Mouse (Mus musculus) retina, postnatal 1 day (tissue): Measurements from ENCODE around the gene Mfsd14a.
"Not testable (repeated sequence)": the region's sequence is repeated elsewhere in the genome, so short reads cannot be mapped to it uniquely, and the experiment has no call there.

Experiments
- DNase-seq: peaks from one replicate; pipeline ENCODE4 v3.0.0-alpha.2; 2012

Gene Mfsd14a

DNA sequence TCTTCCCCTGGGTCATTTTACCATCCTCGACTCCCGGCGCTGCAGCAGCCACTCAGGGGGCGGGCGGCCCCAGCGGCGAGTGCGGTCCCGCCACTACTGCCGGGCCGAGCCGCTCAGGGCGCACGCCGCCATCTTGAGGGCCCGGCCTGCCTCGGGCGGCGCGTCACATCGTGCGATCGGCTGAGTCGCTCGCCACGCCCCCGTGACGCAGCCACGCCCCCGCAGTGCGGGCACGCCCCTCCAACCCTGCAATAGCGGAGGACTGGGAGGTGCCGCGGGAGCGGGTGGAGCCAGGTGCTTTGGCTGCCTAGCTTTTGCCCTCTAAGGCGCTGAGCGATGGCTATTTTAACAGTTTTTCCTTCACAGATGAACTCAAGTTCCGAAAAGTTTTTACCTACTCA lies at the start of gene Mfsd14a:
Gene Mfsd14a, minus strand, starts transcription at position 215 of the 401 bp plus-strand sequence.
- peak; percentile 96 for DNase-seq

DNA sequence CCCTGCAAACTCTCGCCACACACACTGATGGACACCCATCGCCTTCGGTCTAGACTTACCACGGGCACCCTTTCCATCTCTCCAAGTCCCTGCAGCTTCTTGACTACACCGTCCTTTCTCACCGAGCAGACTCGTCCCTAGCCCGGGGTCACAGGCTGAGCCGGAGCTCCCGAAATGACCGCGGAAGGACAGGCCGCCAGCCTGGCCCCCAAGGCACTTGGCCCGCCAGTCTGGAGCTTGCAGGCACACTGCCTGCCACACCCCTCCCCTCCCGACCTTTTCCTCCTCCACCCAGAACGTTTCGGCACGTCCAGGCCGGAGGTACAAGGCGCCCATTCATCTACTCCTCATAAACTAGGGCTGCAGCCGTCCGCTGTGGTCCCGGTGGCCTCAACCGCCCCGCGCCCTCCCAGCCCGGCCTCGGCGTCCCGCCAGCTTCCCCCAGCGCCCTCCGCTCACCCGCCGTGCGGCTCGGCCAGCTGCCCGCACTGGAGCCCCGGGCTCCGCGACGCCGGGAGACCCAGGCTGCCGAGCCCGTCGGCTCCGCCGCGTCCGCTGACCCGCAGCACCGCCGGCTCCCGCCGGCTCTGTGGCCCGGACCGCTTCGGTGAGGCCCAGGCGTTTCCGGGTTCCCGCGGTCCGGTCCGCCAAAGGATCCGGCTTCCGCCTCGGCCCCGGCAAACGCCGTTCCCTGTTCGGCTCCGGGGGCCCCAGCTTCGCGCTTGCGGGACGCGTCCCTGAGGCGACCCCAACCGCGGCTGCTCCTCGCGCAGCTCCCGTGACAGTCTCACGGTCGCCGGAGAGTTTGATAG lies 49.4 kb upstream of the Mfsd14a start:
- DNase-seq: peak; percentile 79

DNA sequence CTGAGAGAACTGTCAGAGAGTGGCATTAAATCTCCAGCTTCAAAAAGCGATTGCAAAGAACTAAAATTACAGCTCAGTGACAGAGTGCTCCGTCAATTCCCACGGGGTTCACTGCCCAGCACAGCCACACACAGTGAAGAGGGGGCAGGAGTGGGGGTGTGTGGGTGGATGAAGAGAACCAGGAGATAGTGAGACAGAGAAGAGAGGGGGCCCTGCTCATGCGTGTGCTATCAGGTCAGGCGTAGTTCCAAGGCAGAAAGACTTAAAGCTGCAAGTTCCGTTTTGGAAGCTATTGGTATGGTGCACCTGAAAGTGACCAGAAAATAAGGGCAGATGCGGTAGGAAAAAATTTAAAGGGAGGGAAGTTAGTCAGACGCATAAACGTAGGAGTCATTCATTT lies 48.5 kb upstream of the Mfsd14a start:
- no peak for DNase-seq

DNA sequence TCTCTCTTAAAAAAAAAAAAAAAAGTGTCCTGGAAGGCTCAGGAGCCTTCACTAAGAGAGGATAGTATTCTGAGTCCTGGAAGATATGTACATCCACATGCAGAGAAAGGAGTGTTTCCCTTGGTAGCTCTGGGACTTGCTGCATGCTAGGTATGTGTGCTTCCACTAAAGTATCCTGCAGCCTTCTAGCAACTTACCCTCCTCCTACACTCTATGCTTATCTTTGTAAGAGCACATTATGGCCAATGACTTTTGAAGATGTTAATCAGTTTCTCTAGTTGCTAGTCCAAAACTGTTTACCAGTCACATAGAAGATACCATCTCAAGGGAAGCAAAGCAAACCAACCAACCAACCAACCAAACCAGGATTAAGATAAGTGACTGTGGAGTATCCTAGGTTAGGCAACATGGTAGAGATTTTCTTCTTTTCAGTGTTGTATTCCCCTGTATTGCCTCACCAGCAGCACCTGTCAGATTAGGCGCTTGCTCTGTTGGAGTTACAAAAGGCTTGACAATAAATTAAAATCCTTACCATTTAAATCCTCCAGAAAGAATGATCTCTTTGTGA lies 43.2 kb upstream of the Mfsd14a start:
- no peak for DNase-seq

DNA sequence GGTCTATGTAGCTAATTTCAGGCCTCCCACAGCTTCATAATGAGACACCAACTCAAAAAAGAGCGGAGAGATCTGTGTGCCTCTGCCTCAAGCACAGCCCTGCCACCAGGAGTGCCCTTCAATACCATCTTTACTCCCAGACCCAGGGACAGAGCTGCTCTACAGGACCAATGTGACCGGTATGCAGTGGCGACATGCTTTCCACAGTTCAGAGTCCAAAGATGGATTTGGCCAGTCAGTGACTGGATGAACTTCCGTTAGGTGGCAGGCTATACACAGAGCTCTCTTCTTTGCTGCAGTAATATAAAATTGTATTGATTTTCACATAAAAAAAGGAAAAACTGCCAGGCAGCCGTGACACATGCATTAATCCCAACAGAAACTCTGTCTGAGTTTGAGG lies 41.4 kb upstream of the Mfsd14a start:
- DNase-seq: no peak

DNA sequence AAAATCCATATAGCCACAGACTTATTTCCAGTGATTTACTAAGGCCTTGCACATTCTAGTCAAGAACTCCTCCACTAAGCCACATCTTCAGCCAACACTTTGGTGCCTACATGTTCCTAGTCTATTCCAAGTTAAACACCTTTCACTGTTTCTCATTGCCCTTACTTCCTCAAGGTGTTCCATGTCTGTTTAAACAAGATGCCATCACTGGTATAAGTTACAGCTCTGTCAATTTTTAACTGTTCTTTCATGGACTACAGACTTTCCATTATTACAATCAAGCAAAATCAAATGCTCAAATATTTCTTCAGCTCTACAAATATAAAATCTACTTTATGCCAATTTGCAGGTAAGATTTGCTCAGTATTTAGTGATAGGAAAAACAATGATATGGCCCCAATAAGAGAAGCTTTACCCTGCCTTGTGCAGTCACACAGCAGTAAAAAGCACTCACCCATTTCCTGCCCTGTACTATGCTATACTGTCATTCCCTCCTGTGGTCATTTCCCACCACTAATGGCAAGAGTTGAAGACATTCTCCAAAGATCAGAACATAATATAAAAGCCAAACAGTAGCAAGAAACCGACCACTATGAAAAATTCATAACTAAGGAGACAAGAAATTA lies 40.3 kb upstream of the Mfsd14a start:
- DNase-seq: no peak

DNA sequence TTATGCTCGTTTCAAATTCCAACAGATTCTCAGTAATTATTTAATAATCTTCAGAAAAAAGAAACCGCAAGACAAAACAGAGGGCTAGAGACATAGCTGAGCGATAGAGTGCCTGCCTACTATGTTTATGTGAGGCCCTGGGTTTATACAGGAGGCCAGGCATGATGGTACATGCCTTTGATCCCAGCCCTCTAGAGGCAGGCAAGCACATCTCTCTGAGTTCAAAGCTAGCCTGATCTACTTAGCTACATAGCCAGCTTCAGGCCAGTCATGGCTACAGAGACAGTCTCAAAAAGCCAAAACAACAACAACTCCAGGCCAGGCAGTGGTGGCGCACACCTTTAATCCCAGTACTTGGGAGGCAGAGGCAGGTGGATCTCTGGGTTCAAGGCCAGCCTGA lies 39.1 kb upstream of the Mfsd14a start:
- no peak for DNase-seq

DNA sequence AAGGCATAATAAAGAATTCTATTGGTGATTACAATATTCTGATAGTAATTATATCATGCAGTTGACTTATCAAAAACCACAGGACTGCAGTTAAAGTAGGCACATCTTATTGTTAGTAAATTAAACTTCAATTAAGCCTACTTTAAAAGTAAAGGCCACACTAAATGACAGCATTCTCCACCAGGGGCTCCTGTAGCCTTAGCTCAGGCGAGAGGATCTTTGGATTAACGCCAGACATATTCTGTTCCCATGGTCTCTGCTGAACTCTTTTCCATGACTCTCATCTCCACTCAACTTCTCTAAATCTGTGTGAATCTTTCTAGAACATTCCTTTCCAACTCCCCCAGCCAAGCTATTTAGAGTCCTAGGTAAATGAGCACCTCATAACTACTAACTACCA lies 36.3 kb upstream of the Mfsd14a start:
- peak; percentile 35 for DNase-seq

DNA sequence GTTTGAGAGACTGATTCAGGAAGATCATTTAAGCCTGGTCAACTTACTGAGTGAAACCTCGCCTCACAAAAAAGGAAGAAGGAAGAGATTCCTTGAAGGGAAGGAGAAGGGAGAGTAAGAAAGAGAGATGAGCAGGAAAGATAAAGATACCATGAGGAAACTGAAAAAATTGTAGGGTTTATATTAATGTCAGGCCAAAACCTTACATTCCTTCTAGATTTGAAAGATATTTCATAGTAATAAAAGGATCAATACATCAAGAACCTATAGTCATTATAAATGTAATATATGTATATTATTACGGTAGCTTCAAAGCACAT lies 33.1 kb upstream of the Mfsd14a start:
- no peak for DNase-seq

DNA sequence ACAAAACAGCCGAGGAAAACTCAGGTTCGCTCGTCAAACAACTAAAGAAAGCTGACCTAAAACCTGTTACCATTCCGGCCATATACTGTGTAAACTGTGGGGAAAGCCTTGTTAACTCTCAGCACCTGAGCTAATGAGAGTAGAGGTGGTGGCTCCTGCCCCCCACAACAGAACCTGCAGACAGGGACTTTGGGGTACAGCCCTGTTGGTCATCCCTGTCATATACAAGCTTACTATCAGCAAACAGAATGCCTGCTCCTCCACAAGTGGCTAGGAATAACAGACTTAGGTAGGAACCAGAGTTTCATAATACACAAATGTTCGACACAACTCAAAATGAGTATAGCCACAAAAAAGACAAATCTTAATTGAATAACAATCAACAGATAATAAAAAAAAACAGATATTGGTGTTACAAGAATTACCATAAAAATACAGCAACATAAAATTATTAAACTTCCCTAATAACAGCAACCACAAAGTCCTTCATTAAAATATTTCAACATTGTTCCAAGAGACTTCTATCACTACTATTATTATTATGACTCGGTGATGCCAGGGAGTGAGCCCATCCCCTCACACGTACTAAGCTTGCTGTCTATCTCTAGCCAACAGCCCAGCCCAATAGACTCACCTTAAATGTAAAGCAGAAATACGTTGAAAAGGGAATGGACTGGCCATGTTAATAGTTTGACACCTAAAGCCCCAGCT lies 32.6 kb upstream of the Mfsd14a start:
- no peak for DNase-seq

DNA sequence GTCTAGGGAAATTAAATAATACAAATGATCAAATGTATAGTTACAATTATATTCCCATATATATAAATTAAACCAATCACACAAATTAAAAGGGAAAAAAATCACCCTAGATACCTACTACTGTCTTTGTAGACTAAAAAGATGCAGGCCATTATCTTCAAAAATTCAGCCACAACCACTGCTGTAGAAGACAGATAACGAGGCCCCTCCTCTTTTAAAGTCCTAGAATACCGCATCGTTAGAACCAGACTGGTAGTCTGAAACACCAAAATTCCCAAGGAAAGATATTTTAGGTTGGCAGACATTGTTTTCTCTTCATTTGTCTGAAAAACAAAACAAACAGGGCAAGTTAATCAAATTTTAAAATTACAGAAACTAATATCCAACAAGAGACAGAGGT lies 31.8 kb upstream of the Mfsd14a start:
- DNase-seq: no peak

DNA sequence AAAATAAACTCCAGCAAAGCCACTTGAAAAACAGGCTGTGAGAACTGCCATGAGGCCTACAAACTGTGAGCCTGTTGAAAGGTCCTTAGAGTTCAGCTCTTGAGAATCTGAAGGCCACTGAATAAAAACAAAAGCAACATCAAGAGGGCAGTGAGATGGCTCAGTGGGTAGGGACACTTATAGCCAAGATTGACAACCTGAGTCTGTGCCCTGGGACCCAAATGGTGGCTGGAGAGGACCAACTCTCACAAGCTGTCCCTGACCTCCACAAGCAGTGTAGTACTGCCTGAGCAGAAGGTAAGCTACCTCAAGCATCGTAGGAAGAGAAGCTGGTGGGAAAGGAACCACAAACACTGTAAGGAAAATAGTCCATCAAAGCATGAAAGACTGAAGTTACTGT lies 18.7 kb upstream of the Mfsd14a start, which contains the start of gene Gm43191:
Gene Gm43191, minus strand, starts transcription at position 101 of the 400 bp plus-strand sequence.
- DNase-seq: no peak

DNA sequence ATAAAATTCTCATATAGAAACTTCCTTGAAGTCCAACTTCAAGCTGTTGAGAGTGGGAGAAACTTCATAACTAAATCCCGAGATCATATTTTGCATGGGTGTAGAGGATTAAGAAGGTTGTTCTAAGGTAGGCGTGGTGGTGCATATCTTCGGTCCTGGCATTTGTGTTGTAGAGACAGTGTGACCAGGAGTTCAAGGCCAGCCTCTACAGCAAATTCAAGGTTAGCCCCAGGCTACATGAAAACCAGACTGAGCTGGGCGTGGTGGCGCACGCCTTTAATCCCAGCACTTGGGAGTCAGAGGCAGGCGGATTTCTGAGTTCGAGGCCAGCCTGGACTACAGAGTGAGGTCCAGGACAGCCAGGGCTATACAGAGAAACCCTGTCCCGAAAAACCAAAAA lies 1.8 kb upstream of the Mfsd14a start:
- not testable (repeated sequence) for DNase-seq

DNA sequence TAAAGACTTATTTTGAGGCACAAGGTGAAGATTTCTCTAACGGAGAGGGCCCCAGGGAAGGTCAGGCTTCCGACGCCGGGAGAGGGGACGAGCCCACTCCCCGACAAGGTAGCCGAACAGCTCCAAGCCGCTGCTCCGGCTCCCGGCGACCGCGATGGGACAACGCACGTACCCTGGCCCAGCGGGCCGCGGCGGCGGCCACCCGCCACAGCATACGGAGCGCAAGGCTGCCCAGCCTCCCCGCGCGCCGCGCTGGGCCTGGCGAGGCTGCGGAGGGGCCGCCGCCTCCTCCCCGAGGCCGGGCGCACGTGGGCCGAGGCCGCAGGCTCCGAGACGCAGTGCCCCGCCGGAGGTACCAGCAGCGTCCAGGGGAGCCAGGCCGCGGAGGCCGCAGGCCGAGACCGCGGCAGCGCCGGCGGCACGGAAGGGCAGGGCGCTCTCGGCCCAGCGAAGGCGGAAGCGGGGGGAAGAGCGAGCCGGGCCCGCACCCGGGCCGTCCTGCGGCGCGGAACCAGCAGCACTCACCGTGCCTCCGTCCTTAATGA lies 535 bp downstream of the Mfsd14a start:
- no peak for DNase-seq

DNA sequence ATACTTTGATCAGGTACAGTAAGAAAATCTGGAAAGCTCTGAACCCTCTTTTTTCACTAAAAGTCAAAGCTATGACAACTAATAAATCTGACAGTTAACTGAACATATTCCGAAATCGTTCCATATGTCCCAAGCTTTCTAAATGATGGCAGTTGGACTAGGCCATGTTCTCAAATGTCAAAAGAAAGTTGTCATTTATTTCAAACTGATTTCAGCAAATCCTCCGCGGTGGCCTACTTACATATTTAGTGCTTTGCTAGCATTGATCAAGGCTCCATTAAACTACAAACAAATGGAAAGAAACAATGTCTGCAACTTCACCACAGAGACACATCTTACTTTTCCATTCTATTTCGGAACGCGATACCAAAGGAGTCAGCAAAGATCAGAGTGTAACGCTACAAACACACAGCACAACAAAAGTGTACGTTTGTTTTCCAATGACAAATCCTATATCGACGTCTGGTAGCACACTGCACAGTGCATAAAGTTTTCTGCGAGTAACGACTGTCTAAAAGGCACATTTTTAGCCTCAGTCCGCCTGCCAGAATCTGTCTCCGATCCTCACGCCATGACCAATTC lies 1.1 kb downstream of the Mfsd14a start:
- no peak for DNase-seq

DNA sequence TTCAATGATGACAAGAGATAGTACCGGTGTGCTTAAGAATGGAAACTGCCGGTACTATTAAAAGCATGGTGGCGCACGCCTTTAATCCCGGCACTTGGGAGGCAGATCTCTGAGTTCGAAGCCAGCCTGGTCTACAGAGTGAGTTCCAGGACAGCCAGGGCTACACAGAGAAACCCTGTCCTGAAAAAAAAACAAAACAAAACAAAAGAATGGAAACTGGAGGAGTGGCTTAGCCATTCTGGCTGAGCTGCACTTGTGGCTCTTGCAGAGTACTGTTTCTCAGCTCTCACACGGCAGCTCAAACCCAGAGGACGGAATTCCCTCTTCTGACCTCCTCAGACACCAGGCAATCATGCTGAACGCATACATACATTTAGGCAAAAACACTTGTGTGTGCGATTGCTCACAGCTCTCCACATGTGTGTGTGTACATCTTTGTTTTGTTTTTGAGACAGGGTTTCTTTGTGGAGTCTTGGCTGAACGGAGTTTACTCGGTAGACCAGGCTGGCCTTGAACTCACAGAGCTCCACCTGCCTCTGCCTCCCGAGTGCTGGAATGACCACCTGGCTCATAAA lies 2.5 kb downstream of the Mfsd14a start:
- no peak for DNase-seq

DNA sequence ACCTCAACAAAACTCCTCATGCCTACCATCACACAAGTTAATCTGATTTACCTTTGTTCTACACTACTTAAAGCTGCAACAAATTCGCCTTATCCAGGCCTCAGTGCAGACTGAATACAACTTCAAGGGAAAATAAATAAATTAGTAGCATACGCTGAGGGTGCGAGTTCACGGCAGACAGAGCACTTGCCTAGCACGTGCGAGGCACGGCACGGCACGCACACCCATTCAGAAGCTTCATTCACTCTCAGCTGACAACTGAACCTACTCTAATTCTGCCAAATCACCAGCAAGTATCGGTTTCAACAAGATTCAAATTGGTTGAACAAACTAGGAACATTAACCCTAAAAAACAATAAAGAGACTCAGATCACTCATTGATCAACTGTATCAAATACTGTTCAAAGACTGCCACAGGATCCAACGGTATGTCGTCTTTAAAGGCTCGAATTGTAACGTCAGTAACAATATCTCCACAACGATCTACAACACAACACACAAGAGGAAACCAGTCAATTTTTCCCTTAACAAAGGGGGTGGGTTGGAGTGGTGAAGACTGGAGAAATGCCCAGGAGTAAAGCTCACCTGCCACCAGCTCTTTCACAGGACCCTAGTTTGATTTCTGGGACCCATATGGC lies 3.4 kb downstream of the Mfsd14a start:
- DNase-seq: no peak

DNA sequence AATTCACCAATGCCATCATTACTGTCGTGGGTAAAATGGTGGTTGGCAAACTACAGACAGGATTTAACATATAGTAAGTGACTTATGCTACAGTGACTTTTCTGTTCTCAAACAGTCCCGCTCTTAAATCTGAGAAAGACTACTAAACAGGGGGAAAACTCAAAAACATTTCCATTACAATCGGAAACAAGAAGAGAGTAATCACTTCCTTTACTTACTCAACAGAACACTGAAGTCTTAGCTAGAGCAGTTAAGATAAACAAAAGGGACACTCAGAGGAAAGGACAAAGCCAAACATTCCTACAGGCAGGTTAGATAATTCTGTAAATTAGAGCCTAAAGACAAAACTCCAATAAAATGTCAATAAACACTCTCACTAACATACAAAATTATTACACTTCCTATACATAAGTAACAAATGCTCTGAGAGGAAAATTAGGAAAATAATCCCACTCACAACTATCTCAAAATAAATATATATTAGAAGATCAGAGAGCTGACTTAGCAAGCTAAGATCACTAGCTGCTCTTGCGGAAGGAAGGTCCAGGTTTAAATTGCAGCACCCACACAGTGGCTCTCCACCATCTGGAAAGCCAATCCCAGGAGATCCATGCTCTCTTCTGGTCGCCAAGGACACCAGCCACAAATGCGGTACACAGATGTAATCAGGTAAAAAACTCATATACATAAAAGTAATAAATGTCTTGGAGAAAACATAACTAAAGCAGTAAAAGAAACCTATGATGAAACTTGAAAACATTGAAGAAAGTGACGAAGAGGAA lies 6.1 kb downstream of the Mfsd14a start:
- DNase-seq: no peak

DNA sequence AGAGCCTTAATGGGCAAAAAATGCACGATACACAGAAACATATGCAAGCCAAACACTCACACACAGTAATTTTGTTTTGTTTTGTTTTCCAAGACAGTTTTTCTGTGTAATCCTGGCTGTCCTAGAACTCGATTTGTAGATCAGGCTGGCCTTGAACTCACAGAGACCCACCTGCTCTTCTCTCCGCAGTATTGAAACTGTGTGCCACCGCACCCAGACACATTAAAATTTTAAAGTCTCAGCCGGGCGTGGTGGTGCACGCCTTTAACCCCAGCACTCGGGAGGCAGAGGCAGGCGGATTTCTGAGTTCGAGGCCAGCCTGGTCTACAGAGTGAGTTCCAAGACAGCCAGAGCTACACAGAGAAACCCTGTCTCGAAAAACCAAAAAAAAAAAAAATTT lies 8.4 kb downstream of the Mfsd14a start:
- not testable (repeated sequence) for DNase-seq

DNA sequence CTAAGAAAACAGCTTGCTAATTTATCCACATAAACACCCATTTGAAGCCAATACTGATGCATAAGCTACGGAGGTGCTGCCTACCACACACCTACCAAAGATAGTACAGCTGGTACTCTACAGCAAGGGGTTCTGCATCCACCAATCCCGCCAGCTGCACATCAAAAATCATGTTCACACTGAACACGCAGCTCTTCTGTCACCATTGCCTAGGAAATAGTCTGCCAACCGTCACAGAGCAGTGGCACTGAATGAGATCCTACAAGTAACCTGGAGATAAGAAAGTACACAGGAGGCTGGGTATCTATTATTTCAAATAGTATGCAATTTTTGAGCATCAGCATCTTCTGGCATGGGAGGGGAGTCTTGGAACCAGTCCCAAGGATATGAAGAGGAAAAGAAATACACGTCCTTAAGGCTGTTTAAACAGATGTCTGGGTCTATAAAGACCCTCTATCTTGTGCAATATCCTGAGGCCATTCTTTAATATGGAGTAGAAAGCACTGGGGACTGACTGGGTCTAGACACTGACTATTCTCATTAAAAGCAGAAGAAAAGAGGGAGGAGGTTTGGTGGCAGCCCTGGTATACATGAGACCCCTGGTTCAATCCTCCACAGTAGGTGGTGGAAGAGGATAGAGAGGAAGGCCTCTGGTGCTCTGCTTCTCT lies 9.1 kb downstream of the Mfsd14a start:
- DNase-seq: no peak

DNA sequence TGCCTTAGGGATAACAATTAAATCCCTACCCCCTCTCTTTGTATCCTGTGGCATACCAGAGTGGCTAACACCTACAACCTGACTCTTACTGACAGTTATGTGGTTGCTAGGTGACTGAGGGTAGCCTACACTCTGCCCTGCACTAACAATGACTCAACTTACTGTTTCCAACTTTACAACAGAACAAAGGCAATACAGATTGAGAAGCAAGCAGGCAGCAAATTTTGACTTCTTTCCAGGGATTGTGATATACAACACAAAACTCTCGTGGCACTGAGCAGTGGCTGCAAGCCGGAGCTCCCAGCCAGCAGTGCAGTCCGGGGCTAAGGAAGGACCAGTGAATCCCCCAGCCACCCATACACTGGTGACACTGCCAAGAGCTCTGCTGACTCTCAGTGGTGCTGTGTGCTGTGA lies 10.4 kb downstream of the Mfsd14a start:
- peak; percentile 30 for DNase-seq
